Mouse (Mus musculus): ENCODE measurements around the gene Vamp4. TPM values are rescaled to one million over a fixed set of nuclear protein-coding genes. Genes with fewer than 3 reads are reported as not detected.
A peak's percentile ranks its signal among the peaks of the same experiment; 100 is the strongest.

The Vamp4 gene
- polyA plus RNA-seq (2014; fragmentation: Nextera tagmentation; extraction: Ambion mirVana), result 79.5 and 79.8 TPM in 2 replicates

DNA sequence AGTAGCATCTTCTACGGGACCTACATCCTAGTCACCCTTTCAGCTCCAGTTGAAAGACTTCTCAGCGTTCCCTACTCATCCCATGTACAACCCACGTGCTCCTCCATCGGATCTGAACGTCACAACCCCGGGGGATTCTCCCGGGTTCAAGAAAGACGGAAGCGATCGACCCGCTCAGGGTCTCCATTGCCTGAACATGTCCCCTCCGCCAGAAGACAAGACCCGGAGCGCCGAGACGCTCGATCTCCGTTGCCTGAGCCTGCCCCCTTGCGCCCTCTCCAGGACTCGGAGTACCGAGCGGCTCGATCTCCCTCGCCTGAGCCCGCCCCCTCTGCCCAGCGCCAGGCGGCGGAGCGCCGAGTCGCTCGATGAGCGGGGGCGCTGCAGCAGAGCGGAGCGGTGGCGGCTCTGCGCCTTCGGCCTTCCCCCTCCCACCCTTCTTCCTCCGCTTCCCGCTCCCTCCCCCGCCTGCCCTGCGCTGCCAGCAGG is at the start of gene Vamp4:
Gene Vamp4 (plus strand): TSS at position 256 of the 489 bp plus-strand sequence.
- peak; percentile 99 for ATAC-seq (ENCODE audit: low read depth)
- WGBS, result 0% methylated on average over 40 of the region's 43 CpGs
- peak within 1 kb of the TSS; percentile 81 for H3K9ac ChIP-seq (replicated peaks; ENCODE audit: low read depth, low read length)
- no peaks in the 10 kb centered on the region for H3K27me3 ChIP-seq (ENCODE audit: control insufficient read depth, insufficient read depth, low read length)
- H3K4me1 ChIP-seq (ENCODE audit: control insufficient read depth, insufficient read depth, low read length), result peaks cover 8% of the 10 kb centered on the region; the same call in 1 of the 2 replicates
- peak within 1 kb of the TSS; percentile 98 for H3K4me3 ChIP-seq (ENCODE audit: low read depth, low read length)
- peak within 1 kb of the TSS; percentile 61 for H3K4me2 ChIP-seq (ENCODE audit: low read depth, low read length)
- H3K27ac ChIP-seq (ENCODE audit: low read depth, low read length), result peak within 1 kb of the TSS; percentile 89
- H3K36me3 ChIP-seq (ENCODE audit: control insufficient read depth, insufficient read depth, low read length), result peaks cover 10% of the 10 kb centered on the region; the same call in 1 of the 2 replicates
- no peaks in the 10 kb centered on the region for H3K9me3 ChIP-seq (ENCODE audit: control insufficient read depth, low read length)

DNA sequence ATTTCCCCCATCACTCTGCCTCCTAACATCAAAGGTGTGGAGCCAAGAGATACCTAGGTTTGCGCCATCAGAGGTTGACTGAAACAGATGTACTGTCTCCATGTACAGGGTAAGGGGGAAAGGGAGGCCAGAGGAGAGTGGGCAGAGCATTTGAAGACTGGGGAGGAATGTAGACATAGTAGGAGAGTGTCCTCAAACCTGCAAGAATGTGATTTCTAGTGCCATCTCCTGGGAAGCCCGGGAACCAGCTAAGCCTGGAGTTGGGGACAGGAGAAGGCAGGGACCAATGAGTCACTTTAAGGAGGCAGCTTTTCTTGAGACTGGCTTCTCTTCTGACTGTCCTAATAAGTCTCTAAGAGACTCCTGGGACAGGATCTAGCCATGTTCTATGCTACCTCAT is 40.7 kb upstream of the Vamp4 start:
- Histone ChIP-seq H3K27me3 (ENCODE audit: control insufficient read depth, insufficient read depth, low read length) (no peaks in the 10 kb centered on the region), H3K4me1 (ENCODE audit: control insufficient read depth, insufficient read depth, low read length) (no peaks in the 10 kb centered on the region), H3K9ac (replicated peaks; ENCODE audit: low read depth, low read length) (no peak overlapping the region), H3K4me3 (ENCODE audit: low read depth, low read length) (no peak overlapping the region), H3K9me3 (ENCODE audit: control insufficient read depth, low read length) (no peaks in the 10 kb centered on the region; the same call in 1 of the 2 replicates), H3K36me3 (ENCODE audit: control insufficient read depth, insufficient read depth, low read length) (peaks cover 14% of the 10 kb centered on the region; the same call in 1 of the 2 replicates), H3K4me2 (ENCODE audit: low read depth, low read length) (no peak overlapping the region), H3K27ac (ENCODE audit: low read depth, low read length) (no peak overlapping the region)
- WGBS, result 74% methylated on average over 2 of the region's 2 CpGs
- no peak for ATAC-seq (ENCODE audit: low read depth)

DNA sequence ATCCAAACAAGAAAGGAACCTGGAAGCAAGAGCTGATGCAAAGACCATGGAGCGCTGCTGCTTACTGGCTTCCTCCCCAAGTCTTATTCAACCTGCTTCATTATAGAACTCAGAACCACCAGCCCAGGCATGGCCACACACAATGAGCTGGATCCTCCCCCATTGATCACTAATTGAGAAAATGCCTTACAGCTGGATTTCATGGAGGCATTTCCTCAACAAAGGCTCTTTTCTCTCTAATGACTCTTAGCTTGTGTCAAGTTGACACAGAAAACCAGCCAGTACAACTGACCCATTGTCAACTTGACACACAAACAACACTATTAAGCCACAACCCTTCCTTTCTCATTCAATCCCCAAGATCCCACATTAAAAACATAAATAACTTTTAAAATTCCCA is 39.6 kb upstream of the Vamp4 start:
- no peak for ATAC-seq (ENCODE audit: low read depth)
- no peaks in the 10 kb centered on the region for H3K4me1 ChIP-seq (ENCODE audit: control insufficient read depth, insufficient read depth, low read length)
- no peaks in the 10 kb centered on the region; the same call in 1 of the 2 replicates for H3K9me3 ChIP-seq (ENCODE audit: control insufficient read depth, low read length)
- peaks cover 22% of the 10 kb centered on the region; the same call in 1 of the 2 replicates for H3K36me3 ChIP-seq (ENCODE audit: control insufficient read depth, insufficient read depth, low read length)
- H3K4me2 ChIP-seq (ENCODE audit: low read depth, low read length), result no peak overlapping the region
- 52% methylated on average over 1 of the region's 1 CpGs for WGBS
- H3K27me3 ChIP-seq (ENCODE audit: control insufficient read depth, insufficient read depth, low read length), result no peaks in the 10 kb centered on the region
- no peak overlapping the region for H3K4me3 ChIP-seq (ENCODE audit: low read depth, low read length)
- H3K27ac ChIP-seq (ENCODE audit: low read depth, low read length), result no peak overlapping the region
- no peak overlapping the region for H3K9ac ChIP-seq (replicated peaks; ENCODE audit: low read depth, low read length)

DNA sequence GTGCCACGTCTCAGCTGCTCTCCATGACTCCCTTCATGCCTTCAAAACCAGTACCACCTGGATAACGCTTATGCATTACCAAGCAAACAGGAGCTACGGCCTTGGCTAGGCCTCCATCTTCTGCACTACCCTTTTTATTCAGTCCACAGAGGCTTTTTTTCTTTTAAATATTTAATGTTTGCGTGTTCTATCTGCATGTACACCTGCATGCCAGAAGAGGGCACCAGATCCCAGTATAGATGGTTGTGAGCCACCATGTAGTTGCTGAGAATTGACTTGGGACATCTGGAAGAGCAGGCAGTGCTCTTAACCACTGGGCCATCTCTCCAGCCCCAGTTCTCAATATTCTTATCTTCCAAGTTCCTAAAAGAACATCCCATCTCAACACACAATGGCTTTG is 38.7 kb upstream of the Vamp4 start:
- H3K36me3 ChIP-seq (ENCODE audit: control insufficient read depth, insufficient read depth, low read length), result peaks cover 30% of the 10 kb centered on the region
- H3K9me3 ChIP-seq (ENCODE audit: control insufficient read depth, low read length), result no peaks in the 10 kb centered on the region; the same call in 1 of the 2 replicates
- H3K27ac ChIP-seq (ENCODE audit: low read depth, low read length), result no peak overlapping the region
- no peak overlapping the region for H3K9ac ChIP-seq (replicated peaks; ENCODE audit: low read depth, low read length)
- no peak overlapping the region for H3K4me3 ChIP-seq (ENCODE audit: low read depth, low read length)
- no peaks in the 10 kb centered on the region for H3K4me1 ChIP-seq (ENCODE audit: control insufficient read depth, insufficient read depth, low read length)
- no peaks in the 10 kb centered on the region for H3K27me3 ChIP-seq (ENCODE audit: control insufficient read depth, insufficient read depth, low read length)
- no peak overlapping the region for H3K4me2 ChIP-seq (ENCODE audit: low read depth, low read length)
- ATAC-seq (ENCODE audit: low read depth), result no peak
- WGBS, result 78% methylated on average over 4 of the region's 4 CpGs

DNA sequence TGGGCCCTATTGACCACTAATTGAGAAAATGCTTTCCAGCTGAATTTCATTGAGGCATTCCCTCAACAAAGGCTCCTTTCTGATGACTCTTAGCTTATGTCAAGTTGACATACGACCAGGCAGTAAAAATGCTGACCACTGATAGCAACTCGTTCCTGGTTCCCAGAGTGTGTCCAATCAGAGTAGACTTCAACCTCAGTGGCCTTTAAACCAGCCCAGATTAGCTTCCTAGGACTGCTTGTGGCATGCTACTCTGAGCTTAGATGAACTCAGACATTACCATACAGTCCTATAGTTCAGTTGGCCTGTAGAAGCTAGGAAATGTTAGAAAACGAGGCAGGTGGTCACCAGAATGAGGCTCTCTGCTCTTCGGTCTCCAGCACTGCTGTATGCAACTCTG is 38.0 kb upstream of the Vamp4 start:
- Histone ChIP-seq H3K36me3 (ENCODE audit: control insufficient read depth, insufficient read depth, low read length) (peaks cover 35% of the 10 kb centered on the region), H3K27ac (ENCODE audit: low read depth, low read length) (no peak overlapping the region), H3K4me3 (ENCODE audit: low read depth, low read length) (no peak overlapping the region), H3K9ac (replicated peaks; ENCODE audit: low read depth, low read length) (no peak overlapping the region), H3K9me3 (ENCODE audit: control insufficient read depth, low read length) (no peaks in the 10 kb centered on the region; the same call in 1 of the 2 replicates), H3K4me2 (ENCODE audit: low read depth, low read length) (no peak overlapping the region), H3K27me3 (ENCODE audit: control insufficient read depth, insufficient read depth, low read length) (no peaks in the 10 kb centered on the region), H3K4me1 (ENCODE audit: control insufficient read depth, insufficient read depth, low read length) (no peaks in the 10 kb centered on the region)
- no peak for ATAC-seq (ENCODE audit: low read depth)
- 42% methylated on average over 4 of the region's 4 CpGs for WGBS

DNA sequence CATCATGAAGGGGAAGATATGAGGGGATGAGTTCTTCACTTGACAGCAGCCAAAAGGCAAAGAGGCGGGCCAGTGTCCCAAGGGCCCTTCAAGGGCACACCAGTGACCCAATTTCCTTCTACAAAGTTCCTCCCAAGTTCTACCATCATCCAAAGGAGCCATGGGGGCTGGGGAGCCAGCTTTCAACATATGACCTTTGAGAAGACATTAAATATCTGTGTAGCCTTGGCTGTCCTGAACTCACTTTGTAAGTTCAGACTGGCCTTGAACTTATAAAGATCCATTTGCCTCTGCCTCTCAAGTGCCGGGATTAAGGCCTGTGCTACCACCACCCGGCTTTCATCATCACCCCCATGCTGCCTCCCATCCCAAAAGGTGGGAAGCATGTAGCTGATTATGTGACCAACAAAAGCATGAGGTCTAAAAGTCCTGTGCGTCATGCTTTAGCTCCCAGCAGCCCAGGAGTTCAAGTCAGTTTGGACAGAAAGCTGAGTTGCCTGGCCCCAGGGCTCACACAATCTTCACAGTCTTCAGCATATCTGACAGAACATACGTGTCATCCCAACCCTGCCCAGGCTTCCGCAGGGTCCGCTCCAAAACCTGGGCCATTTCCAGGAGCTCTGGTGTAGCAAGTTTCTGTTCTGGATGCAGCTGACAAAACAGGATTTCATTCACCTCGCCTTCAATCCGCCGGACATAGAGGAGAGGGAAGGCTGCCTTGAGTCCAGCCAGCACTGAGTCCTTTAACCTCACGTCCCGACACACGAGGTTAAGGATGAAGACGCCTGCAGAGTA is 36.4 kb upstream of the Vamp4 start:
- Histone ChIP-seq H3K4me3 (ENCODE audit: low read depth, low read length) (no peak overlapping the region), H3K27ac (ENCODE audit: low read depth, low read length) (no peak overlapping the region), H3K4me1 (ENCODE audit: control insufficient read depth, insufficient read depth, low read length) (no peaks in the 10 kb centered on the region), H3K9ac (replicated peaks; ENCODE audit: low read depth, low read length) (no peak overlapping the region), H3K27me3 (ENCODE audit: control insufficient read depth, insufficient read depth, low read length) (no peaks in the 10 kb centered on the region), H3K4me2 (ENCODE audit: low read depth, low read length) (no peak overlapping the region), H3K36me3 (ENCODE audit: control insufficient read depth, insufficient read depth, low read length) (peaks cover 35% of the 10 kb centered on the region), H3K9me3 (ENCODE audit: control insufficient read depth, low read length) (no peaks in the 10 kb centered on the region)
- no peak for ATAC-seq (ENCODE audit: low read depth)
- 96% methylated on average over 14 of the region's 14 CpGs for WGBS

DNA sequence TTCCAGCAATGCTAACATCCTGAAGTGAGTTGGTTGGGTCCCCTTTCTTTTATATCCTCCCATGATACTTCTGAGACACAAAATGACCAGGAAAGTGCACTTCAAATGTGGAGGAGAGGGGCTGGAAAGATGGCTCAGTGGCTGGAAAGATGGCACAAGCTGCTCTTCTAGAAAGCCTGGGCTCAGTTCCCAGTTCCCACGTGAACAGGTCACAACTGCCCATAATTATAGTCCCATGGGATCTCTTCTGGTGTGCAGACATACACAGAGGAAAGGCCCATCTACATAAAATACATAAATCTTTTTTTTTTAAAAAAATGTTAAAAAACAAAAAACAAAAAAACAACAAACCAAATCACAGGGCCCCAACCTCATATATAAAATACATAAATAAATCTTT is 27.1 kb upstream of the Vamp4 start:
- ATAC-seq (ENCODE audit: low read depth), result no peak
- WGBS, result 32% methylated on average over 1 of the region's 1 CpGs
- no peak overlapping the region for H3K4me3 ChIP-seq (ENCODE audit: low read depth, low read length)
- H3K27ac ChIP-seq (ENCODE audit: low read depth, low read length), result no peak overlapping the region
- no peaks in the 10 kb centered on the region for H3K9me3 ChIP-seq (ENCODE audit: control insufficient read depth, low read length)
- H3K4me2 ChIP-seq (ENCODE audit: low read depth, low read length), result no peak overlapping the region
- H3K36me3 ChIP-seq (ENCODE audit: control insufficient read depth, insufficient read depth, low read length), result peaks cover 55% of the 10 kb centered on the region
- peaks cover 9% of the 10 kb centered on the region for H3K4me1 ChIP-seq (ENCODE audit: control insufficient read depth, insufficient read depth, low read length)
- no peaks in the 10 kb centered on the region for H3K27me3 ChIP-seq (ENCODE audit: control insufficient read depth, insufficient read depth, low read length)
- H3K9ac ChIP-seq (replicated peaks; ENCODE audit: low read depth, low read length), result no peak overlapping the region

DNA sequence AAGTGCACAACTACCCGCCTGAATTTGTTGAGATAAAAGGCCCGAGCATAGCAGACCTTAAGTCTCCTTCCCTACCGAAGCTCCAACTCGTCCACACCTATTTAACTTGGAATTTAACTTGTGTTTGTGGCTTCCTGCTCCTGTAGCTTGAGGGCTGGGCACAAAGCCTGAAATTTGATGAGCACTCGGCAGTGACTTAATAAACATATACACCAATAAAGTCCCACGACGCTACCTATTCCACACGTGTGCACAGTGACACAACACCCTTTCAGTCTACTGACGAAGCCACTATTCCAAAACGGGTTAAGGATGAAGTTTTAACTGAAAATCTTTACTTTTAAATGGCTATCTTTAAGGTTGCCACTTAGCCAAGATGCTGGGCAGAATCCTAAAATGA is 22.7 kb upstream of the Vamp4 start:
- H3K4me3 ChIP-seq (ENCODE audit: low read depth, low read length), result peak overlapping the region; percentile 70
- peak overlapping the region; percentile 96 for H3K4me2 ChIP-seq (ENCODE audit: low read depth, low read length)
- H3K9ac ChIP-seq (replicated peaks; ENCODE audit: low read depth, low read length), result peak overlapping the region; percentile 65
- H3K4me1 ChIP-seq (ENCODE audit: control insufficient read depth, insufficient read depth, low read length), result peaks cover 9% of the 10 kb centered on the region
- WGBS, result 14% methylated on average over 10 of the region's 10 CpGs
- H3K9me3 ChIP-seq (ENCODE audit: control insufficient read depth, low read length), result no peaks in the 10 kb centered on the region
- ATAC-seq (ENCODE audit: low read depth), result no peak
- H3K27ac ChIP-seq (ENCODE audit: low read depth, low read length), result no peak overlapping the region
- no peaks in the 10 kb centered on the region for H3K27me3 ChIP-seq (ENCODE audit: control insufficient read depth, insufficient read depth, low read length)
- H3K36me3 ChIP-seq (ENCODE audit: control insufficient read depth, insufficient read depth, low read length), result peaks cover 26% of the 10 kb centered on the region; the same call in 1 of the 2 replicates
